Mouse (Mus musculus) stomach, embryonic 14.5 days (tissue): ENCODE measurements at regions not wholly inside any gene's neighbourhood (a gene's known extent, or its start where the extent isn't known, plus 50 kb on each side); places are given as distances from the start of the nearest gene placed in this dataset.

Experiments used
- ATAC-seq: fragments of 200-750 bp; cut with Nextera tagmentation; 2 replicates; pipeline ENCODE4 v1.8.0; 2017; ENCODE audit warnings: low read depth, moderate TSS enrichment; ENCODE audit not compliant: insufficient number of reproducible peaks, insufficient read depth, low FRiP score
- H3K27ac ChIP-seq: fragments of 300-500 bp; sonication (generic); 2 replicates; pipeline ENCODE4 v1.5.1; 2014; ENCODE audit warnings: mild to moderate bottlenecking, low read length, moderate library complexity, mixed read lengths
- H3K27me3 ChIP-seq: fragments of 300-500 bp; sonication (generic); 2 replicates; pipeline ENCODE4 v1.6.1; 2014; ENCODE audit warnings: low read length, control low read depth, mixed read lengths; ENCODE audit not compliant: control insufficient read depth, insufficient read depth
- H3K36me3 ChIP-seq: fragments of 300-500 bp; sonication (generic); 2 replicates; pipeline ENCODE4 v1.6.1; 2014; ENCODE audit warnings: mild to moderate bottlenecking, control low read depth, low read length, moderate library complexity, mixed read lengths; ENCODE audit not compliant: control insufficient read depth, insufficient read depth
- H3K4me1 ChIP-seq: fragments of 300-500 bp; sonication (generic); 2 replicates; pipeline ENCODE4 v1.6.1; 2014; ENCODE audit warnings: low read length, control low read depth, mixed read lengths; ENCODE audit not compliant: control insufficient read depth, insufficient read depth
- H3K4me2 ChIP-seq: fragments of 300-500 bp; sonication (generic); replicated peaks from 2 replicates; pipeline ENCODE4 v1.6.1; 2014; ENCODE audit warnings: low read depth, low read length, control low read depth
- H3K4me3 ChIP-seq: fragments of 300-500 bp; sonication (generic); 2 replicates; pipeline ENCODE4 v1.5.1; 2014; ENCODE audit warnings: low read depth, low read length, control low read depth
- H3K9ac ChIP-seq: fragments of 300-500 bp; sonication (generic); replicated peaks from 2 replicates; pipeline ENCODE4 v1.6.1; 2014; ENCODE audit warnings: low read depth, mild to moderate bottlenecking, control low read depth, low read length, moderate library complexity, mixed read lengths
- H3K9me3 ChIP-seq: fragments of 300-500 bp; sonication (generic); 2 replicates; pipeline ENCODE4 v1.6.1; 2016; ENCODE audit warnings: low read depth, low read length, control low read depth; ENCODE audit not compliant: control insufficient read depth
- WGBS: fragments of 180-500 bp; shearing (Covaris S2); extraction: QIAGEN DNeasy Blood & Tissue Kit; methylation state at CpG from one replicate; pipeline ENCODE4 v1.1.7; 2014; 5-methylcytosine and 5-hydroxymethylcytosine counted together

GRCm38 (mm10) chr12:70563446-70563845, 110.6 kb downstream of the Tmx1 start:
- H3K9me3 ChIP-seq = no peaks in the 10 kb centered on the region
- 80% methylated on average over 4 of the region's 4 CpGs for WGBS
- ATAC-seq = no peak
- no peaks in the 10 kb centered on the region for H3K36me3 ChIP-seq
- H3K4me2 ChIP-seq = no peak overlapping the region
- H3K4me1 ChIP-seq = no peaks in the 10 kb centered on the region
- H3K9ac ChIP-seq = no peak overlapping the region
- H3K27me3 ChIP-seq = no peaks in the 10 kb centered on the region
- no peak overlapping the region for H3K4me3 ChIP-seq
- no peak overlapping the region for H3K27ac ChIP-seq

GRCm38 (mm10) chr12:70575665-70576064, 122.8 kb downstream of the Tmx1 start:
- Histone ChIP-seq H3K4me2 (no peak overlapping the region), H3K36me3 (no peaks in the 10 kb centered on the region), H3K9ac (no peak overlapping the region), H3K9me3 (no peaks in the 10 kb centered on the region), H3K4me1 (no peaks in the 10 kb centered on the region), H3K4me3 (no peak overlapping the region), H3K27me3 (no peaks in the 10 kb centered on the region), H3K27ac (no peak overlapping the region)
- no peak for ATAC-seq
- WGBS = 43% methylated on average over 7 of the region's 7 CpGs

- H3K4me3 ChIP-seq = no peak overlapping the region
- H3K36me3 ChIP-seq = no peaks in the 10 kb centered on the region
- no peak overlapping the region for H3K9ac ChIP-seq
- 45% methylated on average over 4 of the region's 4 CpGs for WGBS
- no peaks in the 10 kb centered on the region for H3K4me1 ChIP-seq
- no peaks in the 10 kb centered on the region for H3K27me3 ChIP-seq
- no peak; the same call in 1 of the 2 replicates for ATAC-seq
- H3K4me2 ChIP-seq = no peak overlapping the region
- no peak overlapping the region; the same call in 1 of the 2 replicates for H3K27ac ChIP-seq
- peaks cover 2% of the 10 kb centered on the region; the same call in 1 of the 2 replicates for H3K9me3 ChIP-seq
Observed at GRCm38 (mm10) chr12:70577769-70578168, 124.9 kb downstream of the Tmx1 start.

GRCm38 (mm10) chr12:70579328-70579905, 126.5 kb downstream of the Tmx1 start:
- Histone ChIP-seq H3K27me3 (no peaks in the 10 kb centered on the region), H3K9ac (no peak overlapping the region), H3K4me2 (no peak overlapping the region), H3K9me3 (peaks cover 3% of the 10 kb centered on the region; the same call in 1 of the 2 replicates), H3K36me3 (no peaks in the 10 kb centered on the region), H3K27ac (no peak overlapping the region), H3K4me3 (no peak overlapping the region), H3K4me1 (no peaks in the 10 kb centered on the region)
- 80% methylated on average over 8 of the region's 8 CpGs for WGBS
- ATAC-seq = no peak

DNA sequence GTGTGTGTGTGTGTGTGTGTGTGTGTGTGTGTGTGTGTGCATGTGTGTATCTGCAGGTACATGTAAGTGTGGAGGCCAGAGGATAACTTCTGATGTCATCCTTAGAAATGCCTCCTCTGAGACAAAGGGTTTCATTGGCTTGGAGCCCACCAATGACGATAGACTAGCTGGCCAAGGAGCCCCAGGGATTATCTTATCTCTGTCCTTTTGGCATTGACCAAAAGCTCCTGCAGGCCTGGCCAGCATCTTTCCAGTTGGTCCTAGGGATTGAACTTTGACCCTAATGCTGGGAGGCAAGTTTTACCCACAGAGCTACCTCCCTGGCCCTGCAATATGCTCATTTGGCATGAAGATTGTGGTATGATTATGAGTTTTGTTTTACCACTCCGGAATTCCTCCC, 133.3 kb downstream of the Tmx1 start:
- WGBS = 74% methylated on average over 2 of the region's 2 CpGs
- no peaks in the 10 kb centered on the region for H3K27me3 ChIP-seq
- H3K27ac ChIP-seq = no peak overlapping the region
- no peak for ATAC-seq
- H3K4me1 ChIP-seq = no peaks in the 10 kb centered on the region
- no peak overlapping the region for H3K4me3 ChIP-seq
- no peak overlapping the region for H3K9ac ChIP-seq
- H3K9me3 ChIP-seq = peaks cover 3% of the 10 kb centered on the region; the same call in 1 of the 2 replicates
- H3K36me3 ChIP-seq = no peaks in the 10 kb centered on the region
- no peak overlapping the region for H3K4me2 ChIP-seq

DNA sequence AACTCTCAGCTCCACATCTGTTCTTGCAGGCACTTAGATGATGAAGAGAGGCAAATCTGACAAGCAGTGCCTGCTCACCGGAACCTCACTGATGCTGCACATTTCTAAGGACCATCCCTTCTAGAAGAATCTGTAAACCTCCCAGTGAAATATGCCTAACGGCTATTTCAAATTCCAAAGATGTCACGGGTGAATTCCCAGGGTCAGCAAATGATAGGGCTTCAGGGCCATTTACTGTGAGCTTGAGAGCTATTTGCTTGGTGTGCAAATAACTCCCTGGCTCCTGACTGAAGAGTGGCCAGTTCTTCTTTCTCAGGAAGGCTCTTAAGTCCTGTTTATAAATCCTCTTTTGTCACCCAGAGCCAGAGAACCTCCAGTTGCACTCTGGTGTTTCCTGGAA, 135.3 kb downstream of the Tmx1 start:
- H3K36me3 ChIP-seq = no peaks in the 10 kb centered on the region
- no peak overlapping the region for H3K27ac ChIP-seq
- no peaks in the 10 kb centered on the region for H3K4me1 ChIP-seq
- no peak for ATAC-seq
- H3K27me3 ChIP-seq = no peaks in the 10 kb centered on the region
- no peak overlapping the region for H3K9ac ChIP-seq
- no peak overlapping the region for H3K4me3 ChIP-seq
- WGBS = 23% methylated on average over 3 of the region's 3 CpGs
- H3K4me2 ChIP-seq = no peak overlapping the region
- H3K9me3 ChIP-seq = no peaks in the 10 kb centered on the region

GRCm38 (mm10) chr12:70589315-70589742, 136.4 kb downstream of the Tmx1 start:
- no peak for ATAC-seq
- Histone ChIP-seq H3K9me3 (no peaks in the 10 kb centered on the region), H3K4me2 (no peak overlapping the region), H3K4me1 (no peaks in the 10 kb centered on the region), H3K27me3 (no peaks in the 10 kb centered on the region), H3K4me3 (no peak overlapping the region), H3K36me3 (no peaks in the 10 kb centered on the region), H3K9ac (no peak overlapping the region), H3K27ac (no peak overlapping the region)
- WGBS = 76% methylated on average over 2 of the region's 2 CpGs

- no peak overlapping the region for H3K4me2 ChIP-seq
- WGBS = 75% methylated on average over 12 of the region's 12 CpGs
- no peak for ATAC-seq
Observed at GRCm38 (mm10) chr12:70590456-70591050, 137.7 kb downstream of the Tmx1 start.

GRCm38 (mm10) chr12:70592821-70593220, 139.9 kb downstream of the Tmx1 start:
- H3K27me3 ChIP-seq = no peaks in the 10 kb centered on the region
- no peaks in the 10 kb centered on the region for H3K9me3 ChIP-seq
- no peak overlapping the region for H3K27ac ChIP-seq
- H3K4me3 ChIP-seq = no peak overlapping the region
- ATAC-seq = no peak
- no peaks in the 10 kb centered on the region for H3K36me3 ChIP-seq
- WGBS = 94% methylated on average over 4 of the region's 4 CpGs
- no peak overlapping the region for H3K4me2 ChIP-seq
- no peak overlapping the region for H3K9ac ChIP-seq
- H3K4me1 ChIP-seq = no peaks in the 10 kb centered on the region

More at GRCm38 (mm10) chr12:70590456-70591050, 137.7 kb downstream of the Tmx1 start:
- Histone ChIP-seq H3K4me3 (no peak overlapping the region), H3K36me3 (no peaks in the 10 kb centered on the region), H3K27ac (no peak overlapping the region), H3K9me3 (no peaks in the 10 kb centered on the region), H3K9ac (no peak overlapping the region), H3K27me3 (no peaks in the 10 kb centered on the region), H3K4me1 (no peaks in the 10 kb centered on the region)
